Comparison of ENCODE assay signal across 8 mouse cellular contexts in the genomic region with DNA sequence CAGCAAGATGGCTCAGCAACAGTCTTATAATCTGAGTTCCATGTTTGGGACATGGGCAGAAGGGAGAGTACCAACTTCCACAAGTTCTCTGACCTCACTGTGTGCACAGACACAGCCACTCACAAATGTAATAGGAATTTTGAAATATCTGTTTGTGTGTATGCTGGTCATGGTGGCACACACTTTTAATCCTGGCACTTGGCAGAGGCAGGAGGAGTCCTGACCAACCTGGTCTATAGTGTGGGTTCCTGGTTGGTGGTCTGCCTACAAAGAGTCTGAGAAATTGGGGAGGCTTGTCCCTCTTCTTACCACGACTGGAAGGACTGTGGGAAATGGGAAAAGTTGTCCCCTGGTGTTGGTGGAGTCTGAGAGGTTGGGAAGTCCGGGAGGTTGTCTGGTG. TPM values are rescaled to one million over a fixed set of nuclear protein-coding genes. Genes with fewer than 3 reads are reported as not detected.
DNase-seq lines count a peak whose midpoint lies in the region; ATAC-seq lines count a peak whose summit lies in the region.

No protein-coding gene starts in this region.

- peak overlapping the region; percentile 97 for H3K4me2 ChIP-seq in kidney, embryonic 14.5 days (replicated peaks; ENCODE audit: low read depth, low read length)
- H3K4me2 ChIP-seq in hindbrain, embryonic 14.5 days (replicated peaks): peak overlapping the region; percentile 96
- H3K4me2 ChIP-seq in midbrain, embryonic 13.5 days (replicated peaks): peak overlapping the region; percentile 96

- peaks cover 34% of the 10 kb centered on the region for H3K4me1 ChIP-seq in kidney, embryonic 14.5 days (ENCODE audit: control insufficient read depth, insufficient read depth, low read length)
- peaks cover 30% of the 10 kb centered on the region for H3K4me1 ChIP-seq in brown adipose tissue, adult 24 weeks (ENCODE audit: control insufficient read depth, insufficient read depth, insufficient read length, low read length)
- peaks cover 29% of the 10 kb centered on the region for H3K4me1 ChIP-seq in hindbrain, embryonic 14.5 days (replicated peaks; ENCODE audit: control insufficient read depth, insufficient read depth, low read length)
- H3K4me1 ChIP-seq in midbrain, embryonic 13.5 days (replicated peaks): peaks cover 70% of the 10 kb centered on the region

- H3K4me3 ChIP-seq in kidney, embryonic 14.5 days (ENCODE audit: low read length): peak overlapping the region; percentile 100
- H3K4me3 ChIP-seq in brown adipose tissue, adult 24 weeks (ENCODE audit: insufficient read depth, low read depth, low read length): peak overlapping the region; percentile 94
- peak overlapping the region; percentile 94 for H3K4me3 ChIP-seq in hindbrain, embryonic 14.5 days (replicated peaks; ENCODE audit: low read length)
- peak overlapping the region; percentile 85 for H3K4me3 ChIP-seq in midbrain, embryonic 13.5 days (replicated peaks)

- peak overlapping the region; percentile 96; the same call in 1 of the 2 replicates for H3K9ac ChIP-seq in kidney, embryonic 14.5 days (ENCODE audit: low read depth, low read length)
- peak overlapping the region; percentile 96 for H3K9ac ChIP-seq in hindbrain, embryonic 14.5 days
- H3K9ac ChIP-seq in midbrain, embryonic 13.5 days (replicated peaks): peak overlapping the region; percentile 91

- H3K27ac ChIP-seq in kidney, embryonic 14.5 days (ENCODE audit: low read depth, low read length): no peak overlapping the region
- peak overlapping the region; percentile 84 for H3K27ac ChIP-seq in brown adipose tissue, adult 24 weeks (replicated peaks; ENCODE audit: low read depth, low read length)
- no peak overlapping the region for H3K27ac ChIP-seq in hindbrain, embryonic 14.5 days
- no peak overlapping the region for H3K27ac ChIP-seq in midbrain, embryonic 13.5 days

- 63% methylated on average over 2 of the region's 2 CpGs for WGBS in kidney, embryonic 14.5 days
- WGBS in hindbrain, embryonic 14.5 days: 68% methylated on average over 2 of the region's 2 CpGs
- 72% methylated on average over 2 of the region's 2 CpGs for WGBS in midbrain, embryonic 13.5 days

- H3K36me3 ChIP-seq in kidney, embryonic 14.5 days (ENCODE audit: control insufficient read depth, insufficient read depth, low read length): no peaks in the 10 kb centered on the region
- no peaks in the 10 kb centered on the region for H3K36me3 ChIP-seq in hindbrain, embryonic 14.5 days (replicated peaks; ENCODE audit: control insufficient read depth, insufficient read depth)
- H3K36me3 ChIP-seq in midbrain, embryonic 13.5 days: no peaks in the 10 kb centered on the region

- ATAC-seq in kidney, embryonic 14.5 days (ENCODE audit: low FRiP score, low TSS enrichment): no peak
- ATAC-seq in hindbrain, embryonic 14.5 days (ENCODE audit: low FRiP score): no peak
- ATAC-seq in midbrain, embryonic 13.5 days: no peak

- H3K27me3 ChIP-seq in kidney, embryonic 14.5 days (ENCODE audit: control insufficient read depth, insufficient read depth, low read length): no peaks in the 10 kb centered on the region
- no peaks in the 10 kb centered on the region for H3K27me3 ChIP-seq in hindbrain, embryonic 14.5 days (ENCODE audit: control insufficient read depth, insufficient read depth, low read length)
- H3K27me3 ChIP-seq in midbrain, embryonic 13.5 days: no peaks in the 10 kb centered on the region

- DNase-seq in kidney, postnatal 4 days: no peak
- DNase-seq in hindbrain, embryonic 14.5 days (ENCODE audit: low spot score): no peak
- no peak for DNase-seq in spleen, postnatal 4 days (ENCODE audit: low spot score in 2 of 2)
- DNase-seq in embryo, embryonic 10 days (ENCODE audit: low spot score): no peak
- no peak for DNase-seq in kidney, adult 9 months

- no peaks in the 10 kb centered on the region for H3K9me3 ChIP-seq in kidney, embryonic 14.5 days (ENCODE audit: control insufficient read depth, low read length)
- H3K9me3 ChIP-seq in hindbrain, embryonic 14.5 days (ENCODE audit: control insufficient read depth, low read length): no peaks in the 10 kb centered on the region
- no peaks in the 10 kb centered on the region for H3K9me3 ChIP-seq in midbrain, embryonic 13.5 days

RNA-seq across cellular contexts. Expression of a gene that starts 1.5 kb away (rescaled TPM):
- 21.9 and 29.2 TPM in 2 replicates for polyA plus RNA-seq in kidney, embryonic 14.5 days (2014; fragmentation: Nextera tagmentation; extraction: Ambion mirVana)
- polyA plus RNA-seq in brown adipose tissue, adult 24 weeks (2012; ENCODE audit: insufficient read depth, insufficient read length, missing spikeins): 11.5 and 15.8 TPM in 2 replicates
- polyA plus RNA-seq in hindbrain, embryonic 14.5 days (2014; fragmentation: Nextera tagmentation; extraction: Ambion mirVana): 22.4 and 23.8 TPM in 2 replicates
- polyA plus RNA-seq in midbrain, embryonic 13.5 days (2015; fragmentation: Nextera tagmentation; extraction: Ambion mirVana): 19.3 and 23.3 TPM in 2 replicates

RNA-seq across cellular contexts. Expression of a gene that starts 14.4 kb away (rescaled TPM):
- polyA plus RNA-seq in kidney, embryonic 14.5 days (2014; fragmentation: Nextera tagmentation; extraction: Ambion mirVana): 70.8 and 80.6 TPM in 2 replicates
- polyA plus RNA-seq in brown adipose tissue, adult 24 weeks (2012; ENCODE audit: insufficient read depth, insufficient read length, missing spikeins): 35.0 and 40.9 TPM in 2 replicates
- 112 and 114 TPM in 2 replicates for polyA plus RNA-seq in hindbrain, embryonic 14.5 days (2014; fragmentation: Nextera tagmentation; extraction: Ambion mirVana)
- polyA plus RNA-seq in midbrain, embryonic 13.5 days (2015; fragmentation: Nextera tagmentation; extraction: Ambion mirVana): 94.5 and 96.3 TPM in 2 replicates

RNA-seq across cellular contexts. Expression of a gene that starts 41.5 kb away (rescaled TPM):
- 101 and 102 TPM in 2 replicates for polyA plus RNA-seq in kidney, embryonic 14.5 days (2014; fragmentation: Nextera tagmentation; extraction: Ambion mirVana)
- 12.1 and 15.3 TPM in 2 replicates for polyA plus RNA-seq in brown adipose tissue, adult 24 weeks (2012; ENCODE audit: insufficient read depth, insufficient read length, missing spikeins)
- 55.6 and 62.9 TPM in 2 replicates for polyA plus RNA-seq in hindbrain, embryonic 14.5 days (2014; fragmentation: Nextera tagmentation; extraction: Ambion mirVana)
- polyA plus RNA-seq in midbrain, embryonic 13.5 days (2015; fragmentation: Nextera tagmentation; extraction: Ambion mirVana): 64.1 and 64.9 TPM in 2 replicates

RNA-seq across cellular contexts. Expression of a gene that starts 41.9 kb away (rescaled TPM):
- polyA plus RNA-seq in kidney, embryonic 14.5 days (2014; fragmentation: Nextera tagmentation; extraction: Ambion mirVana): 121 and 126 TPM in 2 replicates
- 30.2 and 40.5 TPM in 2 replicates for polyA plus RNA-seq in brown adipose tissue, adult 24 weeks (2012; ENCODE audit: insufficient read depth, insufficient read length, missing spikeins)
- polyA plus RNA-seq in hindbrain, embryonic 14.5 days (2014; fragmentation: Nextera tagmentation; extraction: Ambion mirVana): 117 and 123 TPM in 2 replicates
- polyA plus RNA-seq in midbrain, embryonic 13.5 days (2015; fragmentation: Nextera tagmentation; extraction: Ambion mirVana): 131 and 150 TPM in 2 replicates

RNA-seq across cellular contexts. Expression of a gene that starts 48.5 kb away (rescaled TPM):
- polyA plus RNA-seq in kidney, embryonic 14.5 days (2014; fragmentation: Nextera tagmentation; extraction: Ambion mirVana): not detected in 2 replicates
- not detected in 2 replicates for polyA plus RNA-seq in brown adipose tissue, adult 24 weeks (2012; ENCODE audit: insufficient read depth, insufficient read length, missing spikeins)
- polyA plus RNA-seq in hindbrain, embryonic 14.5 days (2014; fragmentation: Nextera tagmentation; extraction: Ambion mirVana): 0.16 TPM in 1 of 2 replicates, not detected in the other
- not detected in 2 replicates for polyA plus RNA-seq in midbrain, embryonic 13.5 days (2015; fragmentation: Nextera tagmentation; extraction: Ambion mirVana)
